Mouse (Mus musculus) liver, embryonic 12.5 days (tissue): ENCODE data around the gene Optn. TPM values are rescaled to one million over a fixed set of nuclear protein-coding genes. Genes with fewer than 3 reads are reported as not detected.
A peak's percentile ranks its signal among the peaks of the same experiment; 100 is the strongest.

Experiments used
- ATAC-seq: fragments of 200-750 bp; cut with Nextera tagmentation; 2 replicates; pipeline ENCODE4 v1.8.0; 2017; ENCODE audit warnings: moderate number of reproducible peaks, mild to moderate bottlenecking, moderate library complexity
- H3K27ac ChIP-seq: fragments of 300-500 bp; sonication (generic); 2 replicates; pipeline ENCODE4 v1.5.1; 2016; ENCODE audit warnings: mild to moderate bottlenecking
- H3K27me3 ChIP-seq: fragments of 300-500 bp; sonication (generic); replicated peaks from 2 replicates; pipeline ENCODE4 v1.6.1; 2016; ENCODE audit warnings: mild to moderate bottlenecking, moderate library complexity
- H3K36me3 ChIP-seq: fragments of 300-500 bp; sonication (generic); 2 replicates; pipeline ENCODE4 v1.6.1; 2016; ENCODE audit warnings: mild to moderate bottlenecking, moderate library complexity
- H3K4me1 ChIP-seq: fragments of 300-500 bp; sonication (generic); 2 replicates; pipeline ENCODE4 v1.6.1; 2016
- H3K4me2 ChIP-seq: fragments of 300-500 bp; sonication (generic); 2 replicates; pipeline ENCODE4 v1.6.1; 2016; ENCODE audit warnings: mild to moderate bottlenecking, moderate library complexity
- H3K4me3 ChIP-seq: fragments of 300-500 bp; sonication (generic); 2 replicates; pipeline ENCODE4 v1.5.1; 2016; ENCODE audit warnings: mild to moderate bottlenecking, moderate library complexity
- H3K9ac ChIP-seq: fragments of 300-500 bp; sonication (generic); 2 replicates; pipeline ENCODE4 v1.6.1; 2016; ENCODE audit warnings: mild to moderate bottlenecking, moderate library complexity
- H3K9me3 ChIP-seq: fragments of 300-500 bp; sonication (generic); replicated peaks from 2 replicates; pipeline ENCODE4 v1.6.1; 2016; ENCODE audit warnings: mild to moderate bottlenecking, moderate library complexity
- WGBS: fragments of 180-500 bp; shearing (Covaris S2); methylation state at CpG from one replicate; pipeline ENCODE4 v1.1.7; 2016; ENCODE audit not compliant: insufficient replicate concordance; 5-methylcytosine and 5-hydroxymethylcytosine counted together
- polyA plus RNA-seq: library from polyadenylated mRNA; unstranded; fragments of >200 nt; fragmentation: Nextera tagmentation; extraction: Ambion mirVana; gene quantifications from 2 replicates; pipeline ENCODE4 v1.2.1, GENCODE M21; 2016

Gene Optn
- polyA plus RNA-seq, 1 experiment from 2014 or later: 18.7 TPM

DNA sequence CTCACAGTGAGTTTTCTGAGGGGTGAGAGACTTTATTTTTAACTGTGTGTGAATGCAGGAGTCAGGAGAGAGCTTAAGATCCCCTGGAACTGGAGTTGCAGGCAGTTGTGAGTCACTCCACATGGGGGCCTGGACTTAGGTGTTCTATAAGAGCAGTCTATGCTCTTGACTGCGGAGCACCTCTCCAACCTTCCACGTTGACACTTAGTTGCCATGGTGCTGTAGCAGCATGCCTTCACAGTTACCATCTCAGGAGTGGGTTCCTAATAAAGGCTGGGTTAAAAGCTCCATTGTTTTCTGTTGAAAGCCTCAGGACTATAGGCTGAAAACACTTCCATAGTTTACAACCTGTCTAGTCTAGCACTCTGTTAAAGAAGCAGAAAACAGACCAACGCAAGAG is 26.5 kb downstream of the Optn start:
- Histone ChIP-seq H3K36me3 (peaks cover 64% of the 10 kb centered on the region), H3K9ac (no peak overlapping the region), H3K27me3 (no peaks in the 10 kb centered on the region), H3K27ac (no peak overlapping the region), H3K4me3 (no peak overlapping the region), H3K4me2 (no peak overlapping the region), H3K4me1 (peaks cover 49% of the 10 kb centered on the region), H3K9me3 (no peaks in the 10 kb centered on the region)
- 81% methylated on average over 3 of the region's 3 CpGs for WGBS
- no peak for ATAC-seq

DNA sequence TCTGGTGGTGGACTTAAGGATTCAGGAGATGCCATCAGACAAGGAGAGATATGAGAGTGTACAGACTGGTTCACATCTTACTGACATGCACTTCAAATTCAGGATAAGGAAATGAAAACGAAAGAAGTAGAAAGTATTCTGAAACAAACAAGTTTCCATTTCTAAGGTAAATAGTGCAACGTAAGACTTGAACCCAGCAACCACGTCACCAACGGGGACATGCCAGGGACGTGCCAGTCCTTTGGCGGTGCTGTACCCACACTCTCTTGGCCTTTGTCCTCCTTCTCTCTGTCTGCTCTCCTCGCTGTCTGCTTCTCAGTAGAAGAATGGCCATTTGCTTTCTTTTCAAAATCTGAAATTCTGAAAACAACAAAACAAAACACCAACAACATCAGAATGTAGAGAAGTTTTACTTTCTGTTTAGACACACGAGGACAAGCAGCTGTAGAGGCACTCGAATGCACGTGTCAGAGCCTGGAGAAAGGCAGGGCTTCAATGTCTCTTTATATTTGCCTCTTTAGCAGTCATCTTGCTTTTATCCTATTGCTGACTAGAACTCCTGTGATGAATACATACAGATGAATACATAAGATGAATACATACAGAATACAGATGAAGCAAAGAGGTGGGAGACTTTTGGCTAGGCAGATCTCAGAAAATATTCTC is 27.3 kb downstream of the Optn start:
- H3K9me3 ChIP-seq: no peaks in the 10 kb centered on the region
- peaks cover 65% of the 10 kb centered on the region for H3K36me3 ChIP-seq
- no peak for ATAC-seq
- 84% methylated on average over 10 of the region's 10 CpGs for WGBS
- H3K4me2 ChIP-seq: no peak overlapping the region
- no peak overlapping the region for H3K4me3 ChIP-seq
- no peak overlapping the region for H3K27ac ChIP-seq
- H3K27me3 ChIP-seq: no peaks in the 10 kb centered on the region
- no peak overlapping the region for H3K9ac ChIP-seq
- H3K4me1 ChIP-seq: peaks cover 41% of the 10 kb centered on the region

DNA sequence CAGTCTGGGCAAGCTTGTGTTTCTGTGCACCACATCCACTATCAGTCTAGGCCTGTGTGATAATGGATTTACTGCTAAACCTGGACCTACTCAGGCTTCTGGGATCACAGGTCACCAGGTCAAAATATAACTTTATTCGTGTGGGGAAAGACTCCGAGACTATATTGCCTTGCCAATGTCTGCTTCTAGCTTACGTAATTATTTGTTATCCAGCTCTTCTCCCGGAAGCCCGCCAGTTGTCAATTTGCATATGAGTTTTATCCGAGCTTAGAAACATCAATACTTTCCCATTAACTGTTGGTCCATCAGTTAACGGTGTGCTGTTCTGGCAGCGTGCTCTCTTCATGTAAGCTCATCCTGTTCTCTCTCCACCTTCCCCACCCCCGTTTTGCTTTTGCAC is 28.6 kb downstream of the Optn start:
- Histone ChIP-seq H3K9me3 (no peaks in the 10 kb centered on the region), H3K27ac (no peak overlapping the region), H3K9ac (no peak overlapping the region), H3K4me1 (peaks cover 30% of the 10 kb centered on the region), H3K36me3 (peaks cover 72% of the 10 kb centered on the region), H3K4me3 (no peak overlapping the region), H3K27me3 (no peaks in the 10 kb centered on the region), H3K4me2 (no peak overlapping the region)
- 83% methylated on average over 9 of the region's 9 CpGs for WGBS
- no peak for ATAC-seq

DNA sequence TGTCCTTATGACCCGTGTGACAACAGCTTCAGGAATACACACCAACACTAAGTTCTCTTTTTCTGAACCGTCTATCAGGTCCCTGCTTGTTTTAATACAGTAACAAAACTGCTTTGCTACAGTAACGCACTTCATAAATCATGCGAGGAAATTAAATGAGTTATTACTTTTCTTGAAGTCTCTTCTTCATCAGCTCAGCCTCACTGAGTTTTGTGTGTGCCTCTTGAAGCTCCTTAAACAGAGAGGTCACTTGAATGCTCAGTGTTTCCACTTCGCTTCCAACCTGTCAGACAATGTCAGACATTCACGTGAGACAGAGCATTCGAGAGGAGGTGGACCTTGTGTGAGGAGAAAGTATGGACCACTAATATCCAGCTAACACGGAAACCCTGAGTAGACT is 29.1 kb downstream of the Optn start:
- Histone ChIP-seq H3K27ac (no peak overlapping the region), H3K36me3 (peaks cover 72% of the 10 kb centered on the region), H3K4me3 (no peak overlapping the region), H3K4me1 (peaks cover 25% of the 10 kb centered on the region), H3K9ac (no peak overlapping the region), H3K27me3 (no peaks in the 10 kb centered on the region), H3K9me3 (no peaks in the 10 kb centered on the region), H3K4me2 (no peak overlapping the region)
- 73% methylated on average over 8 of the region's 8 CpGs for WGBS
- no peak for ATAC-seq

DNA sequence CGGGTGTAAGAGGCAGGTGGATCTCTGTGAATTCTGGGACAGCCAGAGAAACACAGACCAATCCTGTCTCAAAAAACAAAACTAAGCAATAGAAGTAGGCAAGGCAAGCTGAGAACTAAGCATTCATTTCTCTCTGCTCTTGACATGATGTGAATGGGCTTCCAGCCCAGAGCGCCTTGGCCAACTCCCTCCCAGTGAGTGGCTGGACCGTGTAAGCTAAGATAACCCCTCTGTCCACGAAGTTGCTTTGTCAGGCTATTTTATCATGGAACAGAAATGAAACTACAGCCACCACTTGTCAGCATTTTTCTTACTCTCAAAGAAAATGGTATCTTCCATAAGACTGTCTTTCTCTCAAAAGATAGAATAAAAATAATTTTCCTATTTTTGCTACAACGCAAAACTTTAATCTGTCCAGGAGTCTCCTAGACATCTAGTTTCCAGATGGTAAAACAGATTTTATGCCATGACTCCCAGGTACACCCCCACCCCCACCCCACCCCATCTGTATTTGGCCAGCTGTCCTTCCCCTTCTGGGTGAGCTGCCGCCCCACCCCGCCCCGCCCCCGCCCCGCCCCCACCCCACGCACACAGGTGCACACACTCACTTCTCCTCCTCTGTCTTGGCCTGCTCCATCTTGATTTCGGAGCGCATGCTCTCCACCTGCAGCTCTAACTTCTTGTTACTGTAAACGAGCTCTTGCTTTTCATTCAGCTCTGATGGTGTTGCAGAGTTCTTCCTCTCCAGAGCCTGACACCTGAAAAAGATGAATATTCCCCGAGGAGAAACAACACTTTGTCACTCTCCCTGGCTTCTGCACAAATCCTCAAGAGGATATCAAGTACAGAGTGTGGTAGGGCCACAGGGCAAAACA is 30.1 kb downstream of the Optn start:
- no peaks in the 10 kb centered on the region for H3K9me3 ChIP-seq
- no peaks in the 10 kb centered on the region for H3K27me3 ChIP-seq
- ATAC-seq: peak; percentile 80
- peaks cover 24% of the 10 kb centered on the region for H3K4me1 ChIP-seq
- H3K9ac ChIP-seq: no peak overlapping the region
- WGBS: 38% methylated on average over 14 of the region's 15 CpGs
- peak overlapping the region; percentile 9 for H3K4me2 ChIP-seq
- no peak overlapping the region for H3K4me3 ChIP-seq
- H3K27ac ChIP-seq: peak overlapping the region; percentile 42
- H3K36me3 ChIP-seq: peaks cover 67% of the 10 kb centered on the region

DNA sequence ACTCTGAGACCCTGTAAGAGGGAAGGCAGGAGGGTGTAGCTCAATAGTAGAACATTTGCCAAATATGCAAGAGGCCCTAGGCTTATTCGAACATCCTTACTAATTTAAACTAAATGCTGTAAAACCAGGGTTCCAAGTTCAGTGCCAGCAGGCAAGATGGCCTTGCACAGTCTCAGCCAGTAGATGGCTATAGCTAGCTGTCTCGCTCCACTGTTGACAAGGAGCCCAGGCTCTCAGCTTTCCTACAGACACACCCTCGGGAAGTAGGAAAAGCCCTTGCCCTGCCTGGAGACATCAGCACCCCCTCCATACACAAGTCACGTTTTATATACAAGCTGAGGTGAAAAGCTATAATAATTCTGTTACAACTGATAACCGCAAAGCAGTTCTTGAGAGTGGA is 31.2 kb downstream of the Optn start:
- H3K9ac ChIP-seq: no peak overlapping the region
- H3K27me3 ChIP-seq: no peaks in the 10 kb centered on the region
- H3K27ac ChIP-seq: peak overlapping the region; percentile 17; the same call in 1 of the 2 replicates
- H3K4me1 ChIP-seq: peaks cover 24% of the 10 kb centered on the region
- H3K36me3 ChIP-seq: peaks cover 68% of the 10 kb centered on the region
- H3K9me3 ChIP-seq: no peaks in the 10 kb centered on the region
- WGBS: 81% methylated on average over 5 of the region's 5 CpGs
- no peak for ATAC-seq
- no peak overlapping the region for H3K4me3 ChIP-seq
- no peak overlapping the region for H3K4me2 ChIP-seq

DNA sequence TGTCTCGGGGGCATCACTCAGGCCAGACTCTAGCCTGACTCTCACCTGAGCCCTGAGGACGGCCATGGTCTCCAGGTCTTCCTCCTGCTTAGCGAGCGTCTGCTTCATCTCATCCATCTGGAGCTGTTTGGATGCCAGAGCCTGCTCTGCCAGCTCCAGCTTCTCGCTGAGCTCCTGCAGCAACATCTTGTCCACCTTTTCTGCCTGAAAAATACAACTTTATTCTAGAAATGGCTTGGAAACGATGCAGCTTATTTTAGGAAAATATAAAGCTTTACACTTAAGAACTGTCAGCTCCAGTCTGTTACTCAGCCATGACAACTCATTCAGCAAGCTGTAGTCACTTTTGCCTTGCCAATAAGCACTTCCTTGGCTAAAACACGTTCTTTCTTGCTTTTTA is 32.6 kb downstream of the Optn start:
- ATAC-seq: no peak
- no peak overlapping the region for H3K9ac ChIP-seq
- H3K27ac ChIP-seq: no peak overlapping the region
- no peak overlapping the region for H3K4me2 ChIP-seq
- H3K27me3 ChIP-seq: no peaks in the 10 kb centered on the region
- H3K4me1 ChIP-seq: peaks cover 24% of the 10 kb centered on the region
- WGBS: 74% methylated on average over 7 of the region's 7 CpGs
- no peaks in the 10 kb centered on the region for H3K9me3 ChIP-seq
- H3K36me3 ChIP-seq: peaks cover 63% of the 10 kb centered on the region
- H3K4me3 ChIP-seq: no peak overlapping the region

DNA sequence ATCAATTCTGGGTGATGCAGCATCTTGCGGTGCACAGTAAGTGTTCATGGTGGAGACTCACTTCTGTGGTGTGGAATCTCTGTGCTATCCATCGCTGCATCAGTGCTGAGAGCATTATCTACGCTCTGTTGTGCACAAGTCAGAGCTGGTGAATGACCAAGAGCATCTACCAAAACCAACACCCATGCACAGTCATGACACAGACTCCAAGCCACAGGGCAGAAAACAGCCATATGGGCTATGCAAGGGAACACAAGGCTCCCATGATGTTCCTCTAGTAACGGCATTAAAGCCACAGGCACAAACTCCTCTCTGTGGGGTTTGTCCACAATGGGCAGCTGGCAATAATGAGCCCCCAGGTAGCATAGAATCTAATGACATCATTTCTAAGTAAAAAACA is 34.0 kb downstream of the Optn start:
- peaks cover 53% of the 10 kb centered on the region for H3K36me3 ChIP-seq
- no peaks in the 10 kb centered on the region for H3K9me3 ChIP-seq
- WGBS: 79% methylated on average over 4 of the region's 4 CpGs

DNA sequence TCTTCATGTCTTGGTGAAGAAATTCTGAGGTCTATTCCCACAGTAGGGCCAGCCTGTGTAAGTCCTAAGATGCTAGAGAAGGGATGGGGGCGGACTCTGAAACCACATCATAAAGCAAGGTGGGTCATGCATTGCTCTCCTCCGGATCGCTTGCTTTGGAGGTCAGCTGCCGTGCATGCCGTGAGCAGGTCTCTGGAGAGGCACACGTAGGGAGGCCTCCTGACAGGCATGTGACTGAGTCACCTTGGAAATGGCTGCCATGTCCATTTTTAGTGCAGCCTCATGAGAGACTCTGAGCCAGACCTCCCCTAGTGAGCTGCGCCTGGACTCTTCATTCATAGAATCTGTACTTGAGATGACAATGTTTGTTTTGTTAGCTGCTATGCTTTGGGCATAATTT is 35.8 kb downstream of the Optn start:
- no peak overlapping the region for H3K27ac ChIP-seq
- H3K36me3 ChIP-seq: peaks cover 59% of the 10 kb centered on the region
- no peak overlapping the region for H3K9ac ChIP-seq
- no peak for ATAC-seq
- WGBS: 87% methylated on average over 7 of the region's 7 CpGs
- no peak overlapping the region for H3K4me3 ChIP-seq
- no peaks in the 10 kb centered on the region for H3K9me3 ChIP-seq
- peaks cover 12% of the 10 kb centered on the region for H3K4me1 ChIP-seq
- H3K4me2 ChIP-seq: no peak overlapping the region
- no peaks in the 10 kb centered on the region for H3K27me3 ChIP-seq

More for the DNA sequence above, 34.0 kb downstream of the Optn start:
- H3K27me3 ChIP-seq: no peaks in the 10 kb centered on the region
- no peak for ATAC-seq
- no peak overlapping the region for H3K4me3 ChIP-seq
- H3K4me2 ChIP-seq: no peak overlapping the region
- no peak overlapping the region for H3K27ac ChIP-seq
- peaks cover 16% of the 10 kb centered on the region for H3K4me1 ChIP-seq
- H3K9ac ChIP-seq: no peak overlapping the region

DNA sequence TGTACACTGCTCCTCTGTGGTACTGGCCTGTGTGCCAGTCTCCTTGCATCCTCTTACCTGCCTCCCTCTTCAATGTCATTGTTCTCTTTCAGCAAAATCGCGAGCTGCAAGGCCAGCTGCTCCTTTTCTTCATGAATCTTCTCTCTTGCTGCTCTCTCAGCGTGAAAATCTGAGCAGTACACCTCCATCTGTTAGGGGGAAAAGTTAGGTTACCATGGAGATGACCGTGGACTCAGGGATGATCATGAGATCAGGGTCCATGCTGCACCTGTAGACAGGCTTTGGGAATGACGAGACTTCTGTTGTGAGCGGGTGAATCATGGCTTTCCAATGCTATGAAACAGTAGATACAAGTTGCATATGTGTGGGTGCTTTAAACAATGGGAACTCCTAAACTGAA is 36.8 kb downstream of the Optn start:
- H3K4me2 ChIP-seq: no peak overlapping the region
- H3K27me3 ChIP-seq: no peaks in the 10 kb centered on the region
- no peak for ATAC-seq
- H3K27ac ChIP-seq: 0 out of 2 replicates have a peak overlapping the region, but pooled peaks have one; percentile 4
- no peak overlapping the region for H3K4me3 ChIP-seq
- no peaks in the 10 kb centered on the region for H3K9me3 ChIP-seq
- H3K36me3 ChIP-seq: peaks cover 56% of the 10 kb centered on the region
- 79% methylated on average over 6 of the region's 6 CpGs for WGBS
- peaks cover 18% of the 10 kb centered on the region for H3K4me1 ChIP-seq
- no peak overlapping the region for H3K9ac ChIP-seq

DNA sequence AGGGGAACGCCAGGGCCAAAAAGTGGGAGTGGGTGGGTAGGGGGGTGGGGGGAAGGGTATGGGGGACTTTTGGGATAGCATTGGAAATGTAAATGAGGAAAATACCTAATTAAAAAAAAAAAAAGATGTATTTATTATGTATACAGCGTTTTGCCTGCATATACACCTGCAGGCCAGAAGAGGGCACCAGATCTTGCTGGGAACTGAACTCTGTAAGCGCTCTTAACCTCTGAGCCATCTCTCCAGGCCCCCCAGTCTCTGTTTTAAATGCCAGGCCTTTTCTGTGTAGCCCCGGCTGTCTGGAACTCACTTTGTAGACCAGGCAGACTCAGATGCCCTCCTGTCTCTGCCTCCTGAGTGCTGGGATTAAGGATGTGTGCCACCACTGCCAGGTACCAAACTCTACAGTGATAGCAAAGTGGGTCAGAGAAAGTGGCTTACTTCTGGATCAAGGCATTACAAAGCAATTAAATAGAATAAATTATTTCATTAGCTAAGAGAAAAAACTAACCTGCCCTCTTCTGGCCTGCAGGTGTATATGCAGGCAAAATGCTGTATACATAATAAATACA is 38.6 kb downstream of the Optn start:
- ATAC-seq: peak; percentile 53; the same call in 1 of the 2 replicates
- Histone ChIP-seq H3K4me3 (no peak overlapping the region), H3K4me1 (peaks cover 18% of the 10 kb centered on the region), H3K27ac (no peak overlapping the region), H3K36me3 (peaks cover 56% of the 10 kb centered on the region), H3K4me2 (no peak overlapping the region), H3K9ac (no peak overlapping the region), H3K27me3 (no peaks in the 10 kb centered on the region), H3K9me3 (no peaks in the 10 kb centered on the region)
- 27% methylated on average over 4 of the region's 4 CpGs for WGBS
